Mouse (Mus musculus) embryonic facial prominence, embryonic 11.5 days (tissue): ENCODE results near the gene Kctd21. TPM values are rescaled to one million over a fixed set of nuclear protein-coding genes. Genes with fewer than 3 reads are reported as not detected.

Source experiments
- ATAC-seq: fragments of 200-750 bp; cut with Nextera tagmentation; replicated peaks from 2 replicates; pipeline ENCODE4 v1.8.0; 2017; ENCODE audit warnings: low read depth; ENCODE audit not compliant: insufficient number of reproducible peaks, low FRiP score, low TSS enrichment
- DNase-seq: peaks from one replicate; pipeline ENCODE4 v3.0.0-alpha.2; 2015; ENCODE audit warnings: low spot score
- H3K27ac ChIP-seq: fragments of 300-500 bp; sonication (generic); replicated peaks from 2 replicates; pipeline ENCODE4 v1.5.1; 2014; ENCODE audit warnings: mild to moderate bottlenecking, low read depth, low read length, control low read depth
- H3K27me3 ChIP-seq: fragments of 300-500 bp; sonication (generic); 2 replicates; pipeline ENCODE4 v1.6.1; 2014; ENCODE audit warnings: mild to moderate bottlenecking, low read length, moderate library complexity, mixed read lengths; ENCODE audit not compliant: control insufficient read depth, insufficient read depth
- H3K36me3 ChIP-seq: fragments of 300-500 bp; sonication (generic); replicated peaks from 2 replicates; pipeline ENCODE4 v1.6.1; 2014; ENCODE audit warnings: low read depth, mild to moderate bottlenecking, low read length, moderate library complexity, mixed read lengths; ENCODE audit not compliant: control insufficient read depth, insufficient read depth
- H3K4me1 ChIP-seq: fragments of 300-500 bp; sonication (generic); 2 replicates; pipeline ENCODE4 v1.6.1; 2014; ENCODE audit warnings: low read length, mixed read lengths; ENCODE audit not compliant: control insufficient read depth, insufficient read depth
- H3K4me2 ChIP-seq: fragments of 300-500 bp; sonication (generic); 2 replicates; pipeline ENCODE4 v1.6.1; 2014; ENCODE audit warnings: low read depth, mild to moderate bottlenecking, control low read depth, low read length, moderate library complexity
- H3K4me3 ChIP-seq: fragments of 300-500 bp; sonication (generic); 2 replicates; pipeline ENCODE4 v1.5.1; 2014; ENCODE audit warnings: low read depth, low read length, control low read depth
- H3K9ac ChIP-seq: fragments of 300-500 bp; sonication (generic); replicated peaks from 2 replicates; pipeline ENCODE4 v1.6.1; 2014; ENCODE audit warnings: mild to moderate bottlenecking, control low read depth, low read length
- H3K9me3 ChIP-seq: fragments of 300-500 bp; sonication (generic); replicated peaks from 2 replicates; pipeline ENCODE4 v1.6.1; 2016; ENCODE audit warnings: mild to moderate bottlenecking, low read length, inconsistent platforms, mixed read lengths; ENCODE audit not compliant: control insufficient read depth
- WGBS: fragments of 180-500 bp; shearing (Covaris S2); extraction: QIAGEN DNeasy Blood & Tissue Kit; methylation state at CpG from one replicate; pipeline ENCODE4 v1.1.7; 2014; 5-methylcytosine and 5-hydroxymethylcytosine counted together
- polyA plus RNA-seq: library from polyadenylated mRNA; unstranded; fragments of >200 nt; fragmentation: Nextera tagmentation; extraction: Ambion mirVana; gene quantifications from 2 replicates; pipeline ENCODE4 v1.2.1, GENCODE M21; 2014

Gene Kctd21
- polyA plus RNA-seq, 1 experiment from 2014 or later = 5.0 TPM

DNA sequence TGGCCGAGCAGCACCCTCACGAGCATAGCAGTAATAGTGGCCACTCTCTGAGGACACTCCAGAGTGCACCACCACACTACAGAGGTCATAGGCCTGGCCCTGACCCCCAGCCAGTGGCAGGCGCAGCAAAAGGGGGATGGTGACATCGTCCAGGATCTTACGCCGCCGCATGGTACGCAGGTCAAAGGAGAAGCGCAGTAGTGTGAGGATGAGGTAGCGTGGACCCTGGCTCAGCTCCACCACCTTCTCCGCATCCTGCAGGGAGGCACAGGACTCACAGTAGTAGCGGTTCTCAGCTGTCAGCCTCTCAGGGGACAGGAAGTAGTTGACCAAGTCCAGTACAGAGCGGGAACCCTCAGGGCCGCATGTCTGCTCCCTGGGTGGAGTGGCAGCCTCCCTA is 20.5 kb upstream of the Kctd21 start:
- 92% methylated on average over 14 of the region's 14 CpGs for WGBS
- ATAC-seq = no peak
- no peaks in the 10 kb centered on the region for H3K36me3 ChIP-seq

DNA sequence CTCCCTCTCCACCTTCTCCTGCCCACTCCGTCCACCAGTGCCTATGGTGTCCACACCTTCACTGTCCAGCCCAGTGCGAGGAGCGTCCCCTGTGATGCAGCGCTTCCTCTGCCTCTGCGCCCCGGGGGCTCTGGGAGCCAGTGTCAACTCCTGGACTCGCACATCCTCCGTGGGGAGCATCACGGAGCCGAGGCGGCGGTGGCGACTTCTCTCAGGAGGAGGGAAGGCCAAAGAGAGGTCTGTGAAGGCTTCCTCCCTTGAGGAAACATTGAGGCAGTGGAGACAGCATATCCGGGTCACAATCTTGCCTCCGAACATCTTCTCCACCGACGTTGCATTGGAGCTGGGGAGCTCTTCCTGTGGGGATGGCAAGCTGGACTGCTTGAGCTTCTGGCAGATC is 19.9 kb upstream of the Kctd21 start:
- H3K36me3 ChIP-seq = no peaks in the 10 kb centered on the region
- H3K4me3 ChIP-seq = no peak overlapping the region
- WGBS = 74% methylated on average over 17 of the region's 17 CpGs
- H3K9me3 ChIP-seq = no peaks in the 10 kb centered on the region
- DNase-seq (no peak), ATAC-seq (no peak)
- H3K27me3 ChIP-seq = no peaks in the 10 kb centered on the region
- H3K27ac ChIP-seq = no peak overlapping the region
- H3K4me2 ChIP-seq = no peak overlapping the region
- H3K9ac ChIP-seq = no peak overlapping the region
- H3K4me1 ChIP-seq = no peaks in the 10 kb centered on the region

More for the DNA sequence above, 20.5 kb upstream of the Kctd21 start:
- Histone ChIP-seq H3K9me3 (no peaks in the 10 kb centered on the region), H3K4me2 (no peak overlapping the region), H3K4me3 (no peak overlapping the region), H3K4me1 (no peaks in the 10 kb centered on the region), H3K27me3 (no peaks in the 10 kb centered on the region), H3K9ac (no peak overlapping the region), H3K27ac (no peak overlapping the region)
- no peak for DNase-seq

DNA sequence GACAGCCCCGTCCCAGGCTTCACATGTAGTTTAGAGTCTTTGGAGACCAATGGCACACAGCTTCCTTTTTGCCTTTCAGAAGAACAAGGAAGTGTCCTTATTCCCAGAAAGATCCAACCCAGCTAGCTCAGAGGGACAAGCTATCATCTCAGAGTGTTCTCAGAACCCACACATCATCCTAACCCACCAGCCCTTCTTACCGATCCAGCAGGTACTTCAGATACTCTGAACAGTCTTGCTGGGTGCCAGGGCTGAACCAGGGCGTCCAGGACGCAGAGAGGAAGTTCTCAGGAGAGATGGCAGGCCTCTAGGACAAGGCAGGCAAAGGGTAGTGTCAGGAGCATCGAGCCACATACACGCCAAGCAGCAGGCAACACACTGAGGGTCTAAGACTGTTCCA is 19.3 kb upstream of the Kctd21 start:
- no peak overlapping the region for H3K27ac ChIP-seq
- DNase-seq = no peak
- no peak for ATAC-seq
- no peaks in the 10 kb centered on the region for H3K4me1 ChIP-seq
- H3K4me2 ChIP-seq = no peak overlapping the region
- H3K9me3 ChIP-seq = no peaks in the 10 kb centered on the region
- WGBS = 93% methylated on average over 6 of the region's 6 CpGs
- H3K4me3 ChIP-seq = no peak overlapping the region
- H3K9ac ChIP-seq = no peak overlapping the region
- no peaks in the 10 kb centered on the region for H3K27me3 ChIP-seq
- no peaks in the 10 kb centered on the region for H3K36me3 ChIP-seq

DNA sequence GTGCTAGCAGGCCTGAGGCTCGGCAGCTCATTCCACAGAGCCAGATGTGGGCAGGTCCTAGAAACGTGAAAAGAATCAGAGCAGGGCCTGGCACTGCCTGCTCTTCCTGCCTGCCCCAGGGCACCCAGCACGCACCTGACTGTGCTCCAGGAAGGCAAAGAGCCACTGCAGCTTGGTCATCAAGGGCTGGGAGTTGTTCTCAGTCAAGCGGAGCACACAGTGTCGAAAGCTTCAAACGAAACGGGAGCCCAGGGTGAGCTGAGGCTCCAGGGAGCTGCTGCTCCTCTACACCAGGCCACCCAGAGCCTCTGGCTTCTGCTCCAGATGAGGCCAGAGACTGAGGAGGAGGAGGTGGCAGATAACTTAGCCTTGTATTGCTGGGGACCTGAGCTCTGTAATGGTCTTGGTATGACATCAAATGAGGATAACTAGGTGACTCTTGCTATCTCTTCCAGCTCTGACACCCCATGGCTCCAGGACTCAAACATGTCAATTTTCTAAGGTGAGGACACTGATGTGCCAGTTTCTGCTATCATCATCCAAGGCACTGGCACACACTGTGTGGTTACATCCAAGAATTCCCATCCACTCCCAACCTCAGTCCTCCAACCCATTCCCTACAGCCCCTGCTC is 18.6 kb upstream of the Kctd21 start:
- Histone ChIP-seq H3K4me3 (no peak overlapping the region), H3K9me3 (no peaks in the 10 kb centered on the region), H3K4me1 (no peaks in the 10 kb centered on the region), H3K4me2 (no peak overlapping the region), H3K36me3 (no peaks in the 10 kb centered on the region), H3K27ac (no peak overlapping the region), H3K27me3 (no peaks in the 10 kb centered on the region), H3K9ac (no peak overlapping the region)
- DNase-seq (no peak), ATAC-seq (no peak)
- 64% methylated on average over 7 of the region's 7 CpGs for WGBS

DNA sequence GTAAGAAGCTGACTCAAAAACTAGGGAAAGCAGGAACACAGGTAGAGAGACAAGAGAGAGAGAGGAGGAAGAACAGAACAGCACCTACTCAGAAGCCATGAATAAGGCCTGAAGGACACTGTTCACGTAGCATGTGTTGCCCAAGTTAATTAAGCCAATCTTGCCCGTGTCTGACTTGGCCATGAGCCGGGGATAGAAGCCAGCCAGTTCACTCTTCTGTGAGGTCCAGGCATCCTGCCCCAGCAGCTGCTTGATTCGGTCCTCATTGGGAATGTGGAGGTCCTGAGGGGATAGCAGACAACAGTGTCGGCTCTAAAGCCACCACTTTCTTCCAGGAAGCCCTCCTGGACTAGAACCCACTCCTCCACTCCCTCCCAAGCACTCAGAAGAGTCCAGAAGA is 17.5 kb upstream of the Kctd21 start:
- Histone ChIP-seq H3K4me3 (no peak overlapping the region), H3K27ac (no peak overlapping the region), H3K36me3 (no peaks in the 10 kb centered on the region), H3K9me3 (no peaks in the 10 kb centered on the region), H3K4me1 (no peaks in the 10 kb centered on the region), H3K27me3 (no peaks in the 10 kb centered on the region), H3K4me2 (no peak overlapping the region), H3K9ac (no peak overlapping the region)
- WGBS = 84% methylated on average over 5 of the region's 5 CpGs
- DNase-seq (no peak), ATAC-seq (no peak)

DNA sequence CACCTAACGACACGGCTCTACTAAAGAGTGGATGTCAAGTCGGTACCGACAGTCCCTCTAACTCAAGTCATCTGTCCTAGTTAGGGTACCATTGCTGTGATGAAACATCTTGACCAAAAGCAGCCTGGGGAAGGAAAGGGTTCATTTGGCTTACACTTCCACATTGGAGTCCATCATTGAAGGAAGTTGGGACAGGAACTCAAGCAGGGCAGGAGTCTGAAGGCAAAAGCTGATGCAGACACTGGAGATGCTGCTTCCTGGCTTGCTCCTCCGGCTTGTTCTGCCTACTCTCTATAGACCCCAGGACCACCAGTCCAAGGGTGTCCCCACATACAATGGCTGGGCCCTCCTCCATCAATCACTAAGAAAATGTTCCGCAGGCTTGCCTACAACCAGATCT is 16.5 kb upstream of the Kctd21 start:
- Histone ChIP-seq H3K9me3 (no peaks in the 10 kb centered on the region), H3K4me2 (no peak overlapping the region), H3K36me3 (no peaks in the 10 kb centered on the region), H3K9ac (no peak overlapping the region), H3K4me1 (no peaks in the 10 kb centered on the region), H3K27ac (no peak overlapping the region), H3K4me3 (no peak overlapping the region), H3K27me3 (no peaks in the 10 kb centered on the region)
- DNase-seq (no peak), ATAC-seq (no peak)
- 90% methylated on average over 6 of the region's 6 CpGs for WGBS

DNA sequence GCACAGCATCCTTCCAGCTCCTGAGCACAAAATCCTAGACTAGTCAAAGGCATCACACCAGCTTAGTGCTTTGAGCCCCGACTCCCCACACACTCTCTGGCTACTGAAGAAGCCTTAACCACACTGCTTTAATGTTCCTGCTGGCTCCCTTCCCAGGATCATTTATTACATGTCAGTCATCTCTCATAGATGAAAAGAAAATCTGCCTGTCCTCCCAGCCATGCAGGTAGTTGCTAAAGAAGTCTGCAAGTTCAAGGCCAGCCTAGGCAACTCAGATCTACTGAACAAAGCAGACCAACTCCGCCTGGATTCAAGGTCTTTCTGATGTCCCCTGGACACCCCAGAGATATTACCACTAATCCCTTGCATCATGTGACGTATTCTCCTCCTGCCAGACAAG is 14.4 kb upstream of the Kctd21 start:
- Histone ChIP-seq H3K4me3 (no peak overlapping the region), H3K27me3 (no peaks in the 10 kb centered on the region), H3K9ac (no peak overlapping the region), H3K4me2 (no peak overlapping the region), H3K27ac (no peak overlapping the region), H3K4me1 (no peaks in the 10 kb centered on the region), H3K9me3 (no peaks in the 10 kb centered on the region), H3K36me3 (no peaks in the 10 kb centered on the region)
- ATAC-seq (no peak), DNase-seq (no peak)
- 92% methylated on average over 3 of the region's 3 CpGs for WGBS

DNA sequence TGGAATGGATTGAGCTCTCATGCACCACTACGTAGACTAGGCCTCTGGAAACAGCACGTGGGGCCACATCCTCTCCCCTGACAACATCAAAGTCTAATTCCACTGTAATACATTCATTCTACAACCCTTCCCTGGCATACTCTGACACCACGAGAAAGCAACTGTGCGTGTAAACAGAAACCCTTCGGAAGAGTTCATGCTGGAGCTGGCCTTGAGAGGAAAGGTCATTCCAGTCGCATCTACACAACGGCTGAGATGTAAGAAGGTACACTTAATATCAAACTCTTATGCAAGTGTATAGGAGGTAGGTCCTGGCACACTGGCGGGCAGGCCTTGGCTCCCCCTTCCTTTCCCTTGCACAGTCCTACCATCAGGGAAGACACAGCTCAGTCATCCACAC is 7.8 kb upstream of the Kctd21 start:
- H3K4me1 ChIP-seq = peaks cover 4% of the 10 kb centered on the region; the same call in 1 of the 2 replicates
- H3K4me3 ChIP-seq = no peak overlapping the region
- no peak for ATAC-seq
- H3K4me2 ChIP-seq = no peak overlapping the region
- no peak overlapping the region for H3K27ac ChIP-seq
- H3K27me3 ChIP-seq = peaks cover 21% of the 10 kb centered on the region
- no peaks in the 10 kb centered on the region for H3K9me3 ChIP-seq
- WGBS = 91% methylated on average over 8 of the region's 8 CpGs
- DNase-seq = no peak
- no peaks in the 10 kb centered on the region for H3K36me3 ChIP-seq
- no peak overlapping the region for H3K9ac ChIP-seq
